Mouse (Mus musculus): ENCODE data around the gene Foxo1. TPM values are rescaled to one million over a fixed set of nuclear protein-coding genes. Genes with fewer than 3 reads are reported as not detected.

Foxo1 gene
- polyA plus RNA-seq, 1 experiment from 2014 or later: 5.8 TPM

DNA sequence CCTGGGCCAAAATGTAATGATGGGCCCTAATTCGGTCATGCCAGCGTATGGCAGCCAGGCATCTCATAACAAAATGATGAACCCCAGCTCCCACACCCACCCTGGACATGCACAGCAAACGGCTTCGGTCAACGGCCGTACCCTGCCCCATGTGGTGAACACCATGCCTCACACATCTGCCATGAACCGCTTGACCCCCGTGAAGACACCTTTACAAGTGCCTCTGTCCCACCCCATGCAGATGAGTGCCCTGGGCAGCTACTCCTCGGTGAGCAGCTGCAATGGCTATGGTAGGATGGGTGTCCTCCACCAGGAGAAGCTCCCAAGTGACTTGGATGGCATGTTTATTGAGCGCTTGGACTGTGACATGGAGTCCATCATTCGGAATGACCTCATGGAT lies 77.7 kb downstream of the Foxo1 start:
- Histone ChIP-seq H3K4me2 (ENCODE audit: low read depth, low read length) (no peak overlapping the region), H3K27ac (replicated peaks; ENCODE audit: low read depth, low read length) (no peak overlapping the region), H3K9ac (replicated peaks; ENCODE audit: low read length) (no peak overlapping the region), H3K4me1 (ENCODE audit: control insufficient read depth, insufficient read depth, low read length) (no peaks in the 10 kb centered on the region), H3K4me3 (ENCODE audit: low read depth, low read length) (no peak overlapping the region), H3K36me3 (replicated peaks; ENCODE audit: control insufficient read depth, insufficient read depth, low read depth, low read length) (no peaks in the 10 kb centered on the region), H3K9me3 (replicated peaks; ENCODE audit: control insufficient read depth, low read length) (no peaks in the 10 kb centered on the region), H3K27me3 (ENCODE audit: control insufficient read depth, insufficient read depth, low read length) (no peaks in the 10 kb centered on the region)
- no peak for ATAC-seq (replicated peaks; ENCODE audit: insufficient number of reproducible peaks, low FRiP score, low TSS enrichment, low read depth)
- 93% methylated on average over 11 of the region's 11 CpGs for WGBS
- DNase-seq (ENCODE audit: low spot score): no peak

DNA sequence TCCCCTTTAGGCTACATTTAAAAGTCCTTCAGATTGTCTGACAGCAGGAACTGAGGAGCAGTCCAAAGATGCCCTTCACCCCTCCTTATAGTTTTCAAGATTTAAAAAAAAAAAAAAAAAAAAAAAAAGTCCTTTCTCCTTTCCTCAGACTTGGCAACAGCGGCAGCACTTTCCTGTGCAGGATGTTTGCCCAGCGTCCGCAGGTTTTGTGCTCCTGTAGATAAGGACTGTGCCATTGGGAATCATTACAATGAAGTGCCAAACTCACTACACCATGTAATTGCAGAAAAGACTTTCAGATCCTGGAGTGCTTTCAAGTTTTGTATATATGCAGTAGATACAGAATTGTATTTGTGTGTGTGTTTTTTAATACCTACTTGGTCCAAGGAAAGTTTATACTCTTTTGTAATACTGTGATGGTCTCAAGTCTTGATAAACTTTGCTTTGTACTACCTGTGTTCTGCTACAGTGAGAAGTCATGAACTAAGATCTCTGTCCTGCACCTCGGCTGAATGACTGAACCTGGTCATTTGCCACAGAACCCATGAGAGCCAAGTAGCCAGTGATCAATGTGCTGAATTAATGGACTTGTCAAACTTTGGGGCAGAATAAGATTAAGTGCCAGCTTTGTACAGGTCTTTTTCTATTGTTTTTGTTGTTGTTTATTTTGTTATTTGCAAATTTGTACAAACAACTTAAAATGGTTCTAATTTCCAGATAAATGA lies 79.0 kb downstream of the Foxo1 start:
- ATAC-seq (replicated peaks; ENCODE audit: insufficient number of reproducible peaks, low FRiP score, low TSS enrichment, low read depth) (no peak), DNase-seq (ENCODE audit: low spot score) (no peak)
- H3K4me1 ChIP-seq (ENCODE audit: control insufficient read depth, insufficient read depth, low read length): no peaks in the 10 kb centered on the region
- H3K36me3 ChIP-seq (replicated peaks; ENCODE audit: control insufficient read depth, insufficient read depth, low read depth, low read length): no peaks in the 10 kb centered on the region
- H3K4me3 ChIP-seq (ENCODE audit: low read depth, low read length): no peak overlapping the region
- H3K9me3 ChIP-seq (replicated peaks; ENCODE audit: control insufficient read depth, low read length): no peaks in the 10 kb centered on the region
- 77% methylated on average over 4 of the region's 4 CpGs for WGBS
- no peak overlapping the region for H3K9ac ChIP-seq (replicated peaks; ENCODE audit: low read length)
- H3K4me2 ChIP-seq (ENCODE audit: low read depth, low read length): no peak overlapping the region
- no peaks in the 10 kb centered on the region for H3K27me3 ChIP-seq (ENCODE audit: control insufficient read depth, insufficient read depth, low read length)
- H3K27ac ChIP-seq (replicated peaks; ENCODE audit: low read depth, low read length): no peak overlapping the region

DNA sequence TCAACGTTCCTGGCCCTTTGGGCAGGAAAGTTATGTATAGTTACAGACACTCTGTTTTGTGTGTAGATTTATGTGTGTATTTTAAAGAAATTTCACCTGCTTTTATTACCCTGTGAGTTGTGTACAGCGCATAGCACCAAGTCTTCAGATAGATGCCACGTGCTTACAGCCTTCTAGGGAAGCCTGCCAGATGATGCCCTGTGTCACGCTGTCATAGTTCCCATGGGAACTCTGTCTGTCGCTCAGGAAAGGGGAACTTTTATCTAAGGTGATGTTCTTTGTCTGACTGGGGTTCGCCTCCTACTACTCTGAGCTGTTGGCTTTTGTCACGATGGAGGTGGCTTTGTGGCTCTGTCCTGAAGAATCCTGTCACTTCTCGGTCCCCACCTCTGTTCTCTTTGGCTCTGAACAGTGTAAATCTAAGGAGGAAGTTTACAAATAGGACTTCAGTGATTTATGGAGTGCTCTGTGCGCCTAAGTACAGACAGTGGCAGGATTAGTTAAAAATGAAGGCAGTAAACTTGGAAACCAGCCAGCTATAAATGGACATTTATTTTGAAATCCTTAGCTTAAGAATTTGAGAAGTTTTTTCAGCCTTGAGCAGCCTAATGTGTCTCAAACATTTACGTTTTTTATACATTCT lies 80.0 kb downstream of the Foxo1 start:
- H3K9ac ChIP-seq (replicated peaks; ENCODE audit: low read length): no peak overlapping the region
- no peak overlapping the region for H3K4me2 ChIP-seq (ENCODE audit: low read depth, low read length)
- H3K4me3 ChIP-seq (ENCODE audit: low read depth, low read length): no peak overlapping the region
- H3K4me1 ChIP-seq (ENCODE audit: control insufficient read depth, insufficient read depth, low read length): no peaks in the 10 kb centered on the region
- no peak overlapping the region for H3K27ac ChIP-seq (replicated peaks; ENCODE audit: low read depth, low read length)
- no peak for ATAC-seq (replicated peaks; ENCODE audit: insufficient number of reproducible peaks, low FRiP score, low TSS enrichment, low read depth)
- H3K9me3 ChIP-seq (replicated peaks; ENCODE audit: control insufficient read depth, low read length): no peaks in the 10 kb centered on the region
- WGBS: 76% methylated on average over 10 of the region's 10 CpGs
- no peak for DNase-seq (ENCODE audit: low spot score)
- H3K36me3 ChIP-seq (replicated peaks; ENCODE audit: control insufficient read depth, insufficient read depth, low read depth, low read length): no peaks in the 10 kb centered on the region
- H3K27me3 ChIP-seq (ENCODE audit: control insufficient read depth, insufficient read depth, low read length): no peaks in the 10 kb centered on the region

GRCm38 (mm10) chr3:52350636-52351035 lies 82.5 kb downstream of the Foxo1 start:
- WGBS: 83% methylated on average over 8 of the region's 8 CpGs

GRCm38 (mm10) chr3:52351901-52352300 lies 83.8 kb downstream of the Foxo1 start:
- WGBS: 87% methylated on average over 9 of the region's 9 CpGs
- no peak overlapping the region for H3K9ac ChIP-seq (replicated peaks; ENCODE audit: low read length)

More at GRCm38 (mm10) chr3:52350636-52351035, 82.5 kb downstream of the Foxo1 start:
- Histone ChIP-seq H3K9me3 (replicated peaks; ENCODE audit: control insufficient read depth, low read length) (no peaks in the 10 kb centered on the region), H3K27ac (replicated peaks; ENCODE audit: low read depth, low read length) (no peak overlapping the region), H3K4me2 (ENCODE audit: low read depth, low read length) (no peak overlapping the region), H3K27me3 (ENCODE audit: control insufficient read depth, insufficient read depth, low read length) (no peaks in the 10 kb centered on the region), H3K4me1 (ENCODE audit: control insufficient read depth, insufficient read depth, low read length) (no peaks in the 10 kb centered on the region), H3K9ac (replicated peaks; ENCODE audit: low read length) (no peak overlapping the region), H3K36me3 (replicated peaks; ENCODE audit: control insufficient read depth, insufficient read depth, low read depth, low read length) (no peaks in the 10 kb centered on the region), H3K4me3 (ENCODE audit: low read depth, low read length) (no peak overlapping the region)
- DNase-seq (ENCODE audit: low spot score) (no peak), ATAC-seq (replicated peaks; ENCODE audit: insufficient number of reproducible peaks, low FRiP score, low TSS enrichment, low read depth) (no peak)

DNA sequence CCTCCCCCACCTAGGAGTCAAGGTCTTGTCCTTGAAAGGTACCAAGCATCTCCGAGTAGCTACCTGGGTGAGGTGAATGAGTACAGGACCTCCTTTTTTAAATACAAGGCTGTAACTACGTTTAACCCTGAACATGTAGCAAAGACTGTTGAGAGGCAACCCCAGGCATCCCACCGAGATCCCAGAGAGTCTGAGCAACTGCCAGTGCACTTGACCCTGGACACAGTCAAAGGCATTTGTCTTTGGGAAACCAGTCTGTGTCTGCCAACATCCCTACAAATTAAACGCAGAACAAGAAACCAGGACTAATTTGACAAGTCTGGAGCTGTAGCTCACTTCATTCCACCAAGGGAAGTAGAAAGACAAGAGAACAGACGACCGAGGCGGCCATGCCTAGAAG lies 86.1 kb downstream of the Foxo1 start:
- H3K9me3 ChIP-seq (replicated peaks; ENCODE audit: control insufficient read depth, low read length): no peaks in the 10 kb centered on the region
- no peak overlapping the region for H3K4me2 ChIP-seq (ENCODE audit: low read depth, low read length)
- no peak overlapping the region for H3K9ac ChIP-seq (replicated peaks; ENCODE audit: low read length)
- no peaks in the 10 kb centered on the region for H3K27me3 ChIP-seq (ENCODE audit: control insufficient read depth, insufficient read depth, low read length)
- H3K4me3 ChIP-seq (ENCODE audit: low read depth, low read length): no peak overlapping the region
- no peaks in the 10 kb centered on the region for H3K36me3 ChIP-seq (replicated peaks; ENCODE audit: control insufficient read depth, insufficient read depth, low read depth, low read length)
- H3K4me1 ChIP-seq (ENCODE audit: control insufficient read depth, insufficient read depth, low read length): no peaks in the 10 kb centered on the region
- no peak for ATAC-seq (replicated peaks; ENCODE audit: insufficient number of reproducible peaks, low FRiP score, low TSS enrichment, low read depth)
- 80% methylated on average over 7 of the region's 7 CpGs for WGBS
- DNase-seq (ENCODE audit: low spot score): no peak
- no peak overlapping the region for H3K27ac ChIP-seq (replicated peaks; ENCODE audit: low read depth, low read length)

More at GRCm38 (mm10) chr3:52351901-52352300, 83.8 kb downstream of the Foxo1 start:
- no peak overlapping the region for H3K4me3 ChIP-seq (ENCODE audit: low read depth, low read length)
- H3K27me3 ChIP-seq (ENCODE audit: control insufficient read depth, insufficient read depth, low read length): no peaks in the 10 kb centered on the region
- ATAC-seq (replicated peaks; ENCODE audit: insufficient number of reproducible peaks, low FRiP score, low TSS enrichment, low read depth): no peak
- DNase-seq (ENCODE audit: low spot score): no peak
- H3K4me1 ChIP-seq (ENCODE audit: control insufficient read depth, insufficient read depth, low read length): no peaks in the 10 kb centered on the region
- H3K9me3 ChIP-seq (replicated peaks; ENCODE audit: control insufficient read depth, low read length): no peaks in the 10 kb centered on the region
- no peak overlapping the region for H3K27ac ChIP-seq (replicated peaks; ENCODE audit: low read depth, low read length)
- no peak overlapping the region for H3K4me2 ChIP-seq (ENCODE audit: low read depth, low read length)
- H3K36me3 ChIP-seq (replicated peaks; ENCODE audit: control insufficient read depth, insufficient read depth, low read depth, low read length): no peaks in the 10 kb centered on the region

DNA sequence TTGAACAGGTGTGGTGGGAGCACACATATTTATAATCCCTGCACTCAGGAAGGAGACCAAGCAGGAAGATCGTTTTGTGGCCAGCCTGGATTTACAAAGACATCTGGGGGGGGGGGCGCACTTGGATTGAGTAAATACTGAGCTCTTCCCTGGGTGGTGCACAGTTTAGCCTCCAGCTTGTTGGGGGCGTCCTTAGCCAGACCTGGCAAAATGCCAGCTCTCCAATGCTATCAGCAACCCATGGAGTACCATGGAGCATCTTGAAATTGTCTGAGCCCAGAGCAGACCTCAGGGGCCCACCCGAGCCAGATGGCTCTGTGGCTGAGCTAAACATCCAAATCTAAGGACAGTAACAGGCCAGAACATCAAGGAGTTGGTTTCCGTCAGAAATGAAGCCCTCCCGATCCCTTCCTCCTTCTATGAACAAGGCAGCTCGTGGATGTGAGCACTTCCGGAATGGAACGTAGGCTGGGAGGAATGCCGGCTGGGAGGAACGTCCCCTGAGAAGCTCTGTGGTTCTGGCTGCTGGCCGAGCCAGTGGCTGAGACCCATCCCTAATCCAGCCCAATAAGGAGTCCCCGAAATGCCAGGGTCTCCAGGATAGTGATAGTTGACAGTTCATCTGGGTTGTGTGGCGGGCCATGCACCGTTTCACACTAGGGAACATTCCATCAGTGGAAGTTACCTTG lies 89.3 kb downstream of the Foxo1 start:
- Histone ChIP-seq H3K4me1 (ENCODE audit: control insufficient read depth, insufficient read depth, low read length) (no peaks in the 10 kb centered on the region), H3K27ac (replicated peaks; ENCODE audit: low read depth, low read length) (no peak overlapping the region), H3K27me3 (ENCODE audit: control insufficient read depth, insufficient read depth, low read length) (no peaks in the 10 kb centered on the region), H3K4me3 (ENCODE audit: low read depth, low read length) (no peak overlapping the region), H3K36me3 (replicated peaks; ENCODE audit: control insufficient read depth, insufficient read depth, low read depth, low read length) (no peaks in the 10 kb centered on the region), H3K9me3 (replicated peaks; ENCODE audit: control insufficient read depth, low read length) (no peaks in the 10 kb centered on the region), H3K9ac (replicated peaks; ENCODE audit: low read length) (no peak overlapping the region), H3K4me2 (ENCODE audit: low read depth, low read length) (no peak overlapping the region)
- DNase-seq (ENCODE audit: low spot score) (no peak), ATAC-seq (replicated peaks; ENCODE audit: insufficient number of reproducible peaks, low FRiP score, low TSS enrichment, low read depth) (no peak)
- WGBS: 92% methylated on average over 15 of the region's 15 CpGs

DNA sequence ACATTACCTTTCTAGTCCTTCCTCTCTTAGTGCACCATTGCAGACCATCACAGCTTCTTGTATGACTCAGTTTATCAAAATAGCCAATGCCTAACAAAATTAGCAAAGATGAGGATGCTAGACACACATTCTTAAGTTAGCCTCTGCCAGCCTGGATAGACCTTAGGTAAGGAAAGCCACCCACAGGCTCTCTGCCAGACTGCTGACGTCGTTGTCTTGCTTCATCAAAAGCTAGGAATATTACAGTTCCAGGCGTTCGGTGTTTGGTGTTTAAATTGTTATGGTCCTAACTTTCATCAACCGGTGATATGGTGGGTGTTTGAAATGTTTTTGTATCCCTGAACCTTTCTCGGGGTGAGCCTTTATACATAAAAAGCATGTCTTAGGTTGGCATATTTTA lies 96.4 kb downstream of the Foxo1 start:
- no peaks in the 10 kb centered on the region for H3K36me3 ChIP-seq (replicated peaks; ENCODE audit: control insufficient read depth, insufficient read depth, low read depth, low read length)
- no peak for ATAC-seq (replicated peaks; ENCODE audit: insufficient number of reproducible peaks, low FRiP score, low TSS enrichment, low read depth)

More for the DNA sequence above, 96.4 kb downstream of the Foxo1 start:
- 89% methylated on average over 6 of the region's 6 CpGs for WGBS
- no peak overlapping the region for H3K9ac ChIP-seq (replicated peaks; ENCODE audit: low read length)
- H3K27ac ChIP-seq (replicated peaks; ENCODE audit: low read depth, low read length): no peak overlapping the region
- no peak for DNase-seq (ENCODE audit: low spot score)
- H3K4me1 ChIP-seq (ENCODE audit: control insufficient read depth, insufficient read depth, low read length): no peaks in the 10 kb centered on the region
- H3K4me3 ChIP-seq (ENCODE audit: low read depth, low read length): no peak overlapping the region
- H3K4me2 ChIP-seq (ENCODE audit: low read depth, low read length): no peak overlapping the region
- no peaks in the 10 kb centered on the region for H3K9me3 ChIP-seq (replicated peaks; ENCODE audit: control insufficient read depth, low read length)
- H3K27me3 ChIP-seq (ENCODE audit: control insufficient read depth, insufficient read depth, low read length): no peaks in the 10 kb centered on the region
